Mouse (Mus musculus): Measurements from ENCODE around the gene Homer1. TPM values are rescaled to one million over a fixed set of nuclear protein-coding genes. Genes with fewer than 3 reads are reported as not detected.

Homer1 gene
- polyA plus RNA-seq, 1 experiment from 2014 or later = 11.9 TPM

DNA sequence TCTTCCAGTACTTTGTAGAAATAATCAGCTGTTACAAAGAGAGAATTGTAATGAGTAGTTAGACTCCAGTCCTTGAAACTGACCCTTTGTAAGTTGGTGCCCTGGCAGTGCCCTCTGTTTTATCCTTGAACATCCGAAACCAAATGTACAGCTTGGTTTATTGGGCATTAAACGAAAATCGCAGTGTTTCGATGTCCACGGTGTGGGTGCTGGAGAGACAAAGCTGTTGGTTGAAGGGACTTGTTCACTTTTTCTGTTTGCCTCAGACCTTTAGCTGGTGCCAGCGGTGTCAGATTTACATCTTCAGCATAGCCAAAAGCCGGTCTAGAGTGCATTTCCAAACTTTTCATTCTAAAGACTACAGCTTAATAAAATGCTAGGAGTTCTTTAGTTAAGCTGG lies 6.2 kb downstream of the Homer1 start:
- Histone ChIP-seq H3K27ac (no peak overlapping the region), H3K4me1 (replicated peaks) (peaks cover 32% of the 10 kb centered on the region), H3K4me3 (replicated peaks) (peak overlapping the region; percentile 88), H3K27me3 (no peaks in the 10 kb centered on the region), H3K9ac (replicated peaks) (no peak overlapping the region), H3K9me3 (no peaks in the 10 kb centered on the region), H3K4me2 (peak overlapping the region; percentile 70), H3K36me3 (no peaks in the 10 kb centered on the region)
- no peak for ATAC-seq (ENCODE audit: insufficient number of reproducible peaks, insufficient read depth, low FRiP score, low TSS enrichment, low read depth)
- 16% methylated on average over 7 of the region's 7 CpGs for WGBS

DNA sequence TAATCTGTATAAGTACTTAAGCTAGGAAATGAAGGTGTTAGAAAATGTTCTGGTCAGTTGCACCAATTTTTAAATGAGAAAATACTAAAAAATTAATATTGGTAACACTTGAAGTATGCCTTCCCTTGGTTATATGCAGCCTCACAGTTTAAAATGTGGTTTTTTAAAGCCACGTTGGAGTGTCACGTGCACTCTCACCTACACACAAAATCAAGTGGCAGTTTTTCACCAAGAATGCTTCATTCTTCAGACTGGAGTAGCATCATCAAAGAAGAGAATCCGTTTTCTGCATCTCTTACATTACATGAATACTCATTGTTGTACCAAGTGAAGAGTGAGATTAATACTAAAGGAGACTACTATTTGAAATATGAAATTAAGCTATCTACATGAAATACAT lies 7.1 kb downstream of the Homer1 start:
- Histone ChIP-seq H3K27ac (no peak overlapping the region), H3K9ac (replicated peaks) (no peak overlapping the region), H3K4me2 (peak overlapping the region; percentile 70), H3K9me3 (no peaks in the 10 kb centered on the region), H3K4me3 (replicated peaks) (no peak overlapping the region), H3K27me3 (no peaks in the 10 kb centered on the region), H3K4me1 (replicated peaks) (peaks cover 32% of the 10 kb centered on the region), H3K36me3 (no peaks in the 10 kb centered on the region)
- ATAC-seq (ENCODE audit: insufficient number of reproducible peaks, insufficient read depth, low FRiP score, low TSS enrichment, low read depth) = no peak
- WGBS = 67% methylated on average over 3 of the region's 3 CpGs

DNA sequence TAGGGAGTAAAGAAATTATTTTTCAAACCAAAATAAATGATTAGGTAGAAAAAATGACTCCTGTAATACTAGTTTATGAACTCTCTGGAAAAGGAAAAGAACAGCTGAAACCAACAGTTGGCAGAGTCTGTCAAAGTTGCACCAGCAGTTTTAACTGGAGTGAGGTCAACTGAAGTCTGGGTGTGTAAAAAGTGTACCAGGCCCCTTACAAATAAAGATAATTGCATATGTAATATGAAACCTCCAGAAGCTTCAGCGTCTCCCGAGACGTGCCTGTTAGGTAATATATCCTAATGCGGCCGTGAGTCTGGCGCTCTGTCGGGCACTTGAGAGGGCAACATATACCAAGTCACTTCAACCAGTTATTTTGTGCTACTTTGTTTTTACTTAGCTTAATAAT lies 8.3 kb downstream of the Homer1 start:
- no peak for ATAC-seq (ENCODE audit: insufficient number of reproducible peaks, insufficient read depth, low FRiP score, low TSS enrichment, low read depth)
- no peaks in the 10 kb centered on the region for H3K36me3 ChIP-seq
- no peak overlapping the region for H3K27ac ChIP-seq
- peaks cover 32% of the 10 kb centered on the region for H3K4me1 ChIP-seq (replicated peaks)
- peak overlapping the region; percentile 35 for H3K4me2 ChIP-seq
- no peak overlapping the region for H3K4me3 ChIP-seq (replicated peaks)
- H3K9me3 ChIP-seq = no peaks in the 10 kb centered on the region
- no peaks in the 10 kb centered on the region for H3K27me3 ChIP-seq
- WGBS = 5% methylated on average over 7 of the region's 7 CpGs
- no peak overlapping the region for H3K9ac ChIP-seq (replicated peaks)

DNA sequence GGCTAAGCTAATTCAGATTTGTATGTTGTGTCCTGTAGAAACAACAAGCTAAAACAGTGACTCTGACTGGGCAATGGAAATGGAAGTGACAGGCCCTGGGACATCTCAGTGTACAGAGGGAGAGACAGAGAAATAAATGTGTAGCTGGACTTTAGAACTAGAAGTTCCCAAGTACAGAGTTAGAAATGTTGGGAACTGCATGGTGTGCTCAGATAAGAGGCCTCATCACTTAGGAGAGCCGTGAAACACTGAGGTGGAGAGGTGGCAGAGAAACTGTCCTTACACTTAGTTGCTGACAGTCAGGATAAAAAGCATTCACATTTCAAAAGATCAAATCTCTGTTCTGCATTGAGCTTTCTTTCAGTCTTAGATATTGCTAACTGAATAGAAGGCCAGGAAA lies 9.9 kb downstream of the Homer1 start:
- H3K4me3 ChIP-seq (replicated peaks) = no peak overlapping the region
- ATAC-seq (ENCODE audit: insufficient number of reproducible peaks, insufficient read depth, low FRiP score, low TSS enrichment, low read depth) = no peak

DNA sequence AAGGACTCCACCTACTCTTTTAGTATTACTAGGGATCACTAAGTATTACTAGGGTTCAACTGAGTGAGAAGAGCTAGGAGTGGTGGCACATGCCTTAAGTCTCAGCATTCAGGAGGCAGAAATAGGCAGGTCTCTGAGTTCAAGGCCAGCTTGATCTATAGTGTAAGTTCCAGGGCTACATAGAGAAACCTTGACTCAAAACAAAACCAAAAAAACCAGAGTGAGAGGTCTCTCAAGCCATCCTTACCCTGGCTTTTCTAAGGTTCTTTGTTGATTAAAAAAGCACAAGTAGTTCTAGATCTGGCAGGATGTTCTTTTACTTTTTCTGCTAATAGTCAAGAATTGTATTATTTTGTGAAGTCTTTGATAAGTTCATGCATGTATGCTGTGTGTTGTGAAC lies 13.1 kb downstream of the Homer1 start:
- no peak for ATAC-seq (ENCODE audit: insufficient number of reproducible peaks, insufficient read depth, low FRiP score, low TSS enrichment, low read depth)
- peaks cover 16% of the 10 kb centered on the region for H3K4me1 ChIP-seq (replicated peaks)
- H3K27me3 ChIP-seq = no peaks in the 10 kb centered on the region
- no peaks in the 10 kb centered on the region for H3K36me3 ChIP-seq
- H3K9me3 ChIP-seq = no peaks in the 10 kb centered on the region
- no peak overlapping the region for H3K4me2 ChIP-seq
- H3K27ac ChIP-seq = no peak overlapping the region
- H3K4me3 ChIP-seq (replicated peaks) = no peak overlapping the region
- H3K9ac ChIP-seq (replicated peaks) = no peak overlapping the region

More for the DNA sequence above, 9.9 kb downstream of the Homer1 start:
- H3K27me3 ChIP-seq = no peaks in the 10 kb centered on the region
- WGBS = 43% methylated on average over 1 of the region's 1 CpGs
- H3K4me2 ChIP-seq = no peak overlapping the region
- no peak overlapping the region for H3K27ac ChIP-seq
- H3K9me3 ChIP-seq = no peaks in the 10 kb centered on the region
- no peak overlapping the region for H3K9ac ChIP-seq (replicated peaks)
- H3K36me3 ChIP-seq = no peaks in the 10 kb centered on the region
- peaks cover 32% of the 10 kb centered on the region for H3K4me1 ChIP-seq (replicated peaks)

DNA sequence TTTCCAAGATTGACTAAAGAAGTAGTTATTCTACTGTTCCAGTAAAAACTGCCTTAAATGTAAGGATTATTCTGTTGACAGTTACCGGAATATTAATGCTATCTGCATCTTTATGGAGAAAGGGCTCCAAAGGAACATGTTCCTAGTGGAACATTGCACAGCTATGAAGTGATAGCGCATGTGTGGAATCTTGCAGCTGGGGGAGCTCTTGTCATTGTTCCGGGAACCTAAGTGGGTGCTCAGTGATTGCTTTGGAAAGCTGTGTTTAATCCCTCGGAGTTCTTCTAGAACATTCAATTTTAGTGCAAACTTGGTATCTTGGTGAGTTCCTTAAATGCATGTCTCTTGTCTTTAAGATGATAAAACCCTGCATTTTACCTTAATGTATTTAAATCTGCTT lies 14.9 kb downstream of the Homer1 start:
- Histone ChIP-seq H3K4me3 (replicated peaks) (no peak overlapping the region), H3K36me3 (no peaks in the 10 kb centered on the region), H3K9ac (replicated peaks) (no peak overlapping the region), H3K9me3 (no peaks in the 10 kb centered on the region), H3K27me3 (no peaks in the 10 kb centered on the region), H3K4me1 (replicated peaks) (0 out of 2 replicates have a peak, but pooled peaks cover under 1% of the 10 kb centered on the region), H3K4me2 (no peak overlapping the region), H3K27ac (no peak overlapping the region)
- 88% methylated on average over 4 of the region's 4 CpGs for WGBS
- no peak for ATAC-seq (ENCODE audit: insufficient number of reproducible peaks, insufficient read depth, low FRiP score, low TSS enrichment, low read depth)

DNA sequence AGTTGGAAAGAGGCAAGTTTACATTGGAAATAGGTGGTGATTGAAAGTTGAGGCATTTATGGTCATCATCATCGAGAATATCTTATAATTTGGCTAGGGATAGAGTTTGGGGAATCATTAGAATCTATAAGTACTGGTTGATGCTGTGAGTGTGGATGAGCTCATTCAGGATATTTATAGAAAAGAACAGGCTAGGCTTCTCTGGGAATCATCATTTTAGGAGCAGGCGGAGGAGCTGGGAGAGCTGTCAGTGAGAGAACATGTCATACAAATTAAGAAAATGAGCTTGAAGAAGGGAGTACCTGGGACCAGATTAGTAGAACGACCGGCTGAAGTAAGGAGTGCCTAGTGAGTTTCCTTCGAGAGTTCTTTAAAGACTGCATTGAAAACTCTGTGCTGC lies 20.7 kb downstream of the Homer1 start:
- WGBS = 89% methylated on average over 5 of the region's 5 CpGs
- Histone ChIP-seq H3K4me3 (replicated peaks) (no peak overlapping the region), H3K4me2 (no peak overlapping the region), H3K9ac (replicated peaks) (no peak overlapping the region), H3K36me3 (no peaks in the 10 kb centered on the region), H3K27me3 (no peaks in the 10 kb centered on the region), H3K4me1 (replicated peaks) (no peaks in the 10 kb centered on the region), H3K27ac (no peak overlapping the region), H3K9me3 (no peaks in the 10 kb centered on the region)
- no peak for ATAC-seq (ENCODE audit: insufficient number of reproducible peaks, insufficient read depth, low FRiP score, low TSS enrichment, low read depth)

DNA sequence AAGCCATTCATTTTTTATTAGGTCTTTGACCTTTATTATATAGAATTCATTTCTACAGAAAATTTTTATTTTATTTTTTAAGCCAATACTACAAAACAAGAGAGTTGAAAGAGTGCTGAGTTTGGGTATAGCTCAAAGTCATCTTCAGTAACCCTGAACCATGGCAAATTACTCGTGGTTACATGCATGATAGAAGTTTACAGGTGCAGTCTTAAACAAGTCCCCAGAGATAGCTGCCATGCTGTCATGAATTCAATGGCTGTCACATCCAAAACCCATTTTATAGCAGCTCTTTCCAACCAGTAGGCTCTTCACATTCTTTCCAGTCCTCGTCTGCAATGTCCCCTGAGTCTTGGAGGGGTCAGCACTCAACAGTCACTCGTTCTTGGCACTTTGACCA lies 26.9 kb downstream of the Homer1 start:
- Histone ChIP-seq H3K4me3 (replicated peaks) (no peak overlapping the region), H3K9ac (replicated peaks) (no peak overlapping the region), H3K4me2 (no peak overlapping the region), H3K27ac (no peak overlapping the region), H3K27me3 (no peaks in the 10 kb centered on the region), H3K9me3 (no peaks in the 10 kb centered on the region), H3K4me1 (replicated peaks) (no peaks in the 10 kb centered on the region), H3K36me3 (no peaks in the 10 kb centered on the region)
- no peak for ATAC-seq (ENCODE audit: insufficient number of reproducible peaks, insufficient read depth, low FRiP score, low TSS enrichment, low read depth)
- WGBS = 79% methylated on average over 3 of the region's 3 CpGs

DNA sequence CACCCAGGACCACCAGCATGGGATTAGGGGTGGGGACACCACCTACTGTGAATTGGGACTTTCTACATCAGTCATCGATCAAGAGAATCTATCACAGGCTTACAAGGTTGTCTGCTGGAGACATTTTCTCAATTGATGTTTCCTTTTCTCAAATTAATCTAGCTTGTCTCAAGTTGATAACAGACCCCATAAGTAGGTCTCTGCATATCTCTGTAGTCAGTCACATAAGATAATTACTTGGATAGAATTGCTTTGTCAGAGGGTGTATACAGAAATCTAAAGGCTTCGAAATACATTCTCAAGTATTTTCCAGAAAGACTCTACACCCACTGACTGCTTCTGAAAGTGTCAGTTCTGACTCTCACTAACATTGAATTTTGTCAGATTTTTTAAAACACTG lies 32.3 kb downstream of the Homer1 start:
- Histone ChIP-seq H3K9ac (replicated peaks) (no peak overlapping the region), H3K4me1 (replicated peaks) (no peaks in the 10 kb centered on the region), H3K4me2 (no peak overlapping the region), H3K27me3 (no peaks in the 10 kb centered on the region), H3K27ac (no peak overlapping the region), H3K4me3 (replicated peaks) (no peak overlapping the region), H3K9me3 (no peaks in the 10 kb centered on the region), H3K36me3 (no peaks in the 10 kb centered on the region)
- WGBS = 89% methylated on average over 2 of the region's 2 CpGs
- ATAC-seq (ENCODE audit: insufficient number of reproducible peaks, insufficient read depth, low FRiP score, low TSS enrichment, low read depth) = no peak

DNA sequence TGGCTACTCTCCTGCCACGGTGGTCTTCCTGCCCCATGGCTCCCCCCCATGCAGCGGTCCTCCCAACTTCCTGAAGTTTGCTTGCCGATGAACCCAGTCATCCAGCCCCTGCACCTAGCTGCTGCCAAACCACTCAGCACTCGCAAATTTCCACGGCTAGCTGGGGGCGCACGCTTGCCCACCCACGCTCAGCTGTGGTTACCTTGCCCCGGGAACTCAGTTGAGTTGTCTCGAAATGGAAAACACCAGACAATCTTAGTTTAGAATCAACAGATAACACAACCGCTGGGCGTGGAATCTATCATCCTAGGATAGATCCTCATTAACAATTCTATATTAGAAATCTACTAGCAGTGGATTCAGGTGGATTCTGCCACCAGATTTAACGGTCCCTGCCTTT lies 33.1 kb downstream of the Homer1 start:
- H3K9me3 ChIP-seq = no peaks in the 10 kb centered on the region
- no peak for ATAC-seq (ENCODE audit: insufficient number of reproducible peaks, insufficient read depth, low FRiP score, low TSS enrichment, low read depth)
- no peak overlapping the region for H3K27ac ChIP-seq
- H3K36me3 ChIP-seq = no peaks in the 10 kb centered on the region
- no peak overlapping the region for H3K4me3 ChIP-seq (replicated peaks)
- H3K9ac ChIP-seq (replicated peaks) = no peak overlapping the region
- H3K4me1 ChIP-seq (replicated peaks) = no peaks in the 10 kb centered on the region
- WGBS = 93% methylated on average over 13 of the region's 13 CpGs
- no peaks in the 10 kb centered on the region for H3K27me3 ChIP-seq
- H3K4me2 ChIP-seq = no peak overlapping the region

DNA sequence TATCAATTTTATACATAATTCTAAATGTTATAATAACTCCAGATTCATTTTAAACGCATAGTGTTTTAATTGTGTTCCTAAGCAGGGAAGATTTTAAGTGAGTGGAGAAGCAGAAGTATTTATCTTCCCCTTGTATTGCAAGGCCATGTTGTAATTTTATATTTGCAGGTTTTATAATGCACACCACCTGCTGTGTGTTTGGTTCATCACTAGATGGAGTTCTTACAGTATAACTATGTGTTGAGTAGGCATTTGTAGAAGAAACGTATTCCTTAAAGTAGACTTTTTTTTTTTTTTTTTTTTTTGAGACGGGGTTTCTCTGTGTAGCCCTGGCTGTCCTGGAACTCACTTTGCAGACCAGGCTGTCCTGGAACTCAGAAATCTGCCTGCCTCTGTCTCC lies 35.9 kb downstream of the Homer1 start:
- no peaks in the 10 kb centered on the region for H3K27me3 ChIP-seq
- no peak overlapping the region for H3K9ac ChIP-seq (replicated peaks)
- H3K4me3 ChIP-seq (replicated peaks) = no peak overlapping the region
- no peak overlapping the region for H3K27ac ChIP-seq
- 79% methylated on average over 3 of the region's 3 CpGs for WGBS
- H3K36me3 ChIP-seq = no peaks in the 10 kb centered on the region
- H3K4me2 ChIP-seq = no peak overlapping the region
- ATAC-seq (ENCODE audit: insufficient number of reproducible peaks, insufficient read depth, low FRiP score, low TSS enrichment, low read depth) = no peak
- H3K9me3 ChIP-seq = no peaks in the 10 kb centered on the region
- H3K4me1 ChIP-seq (replicated peaks) = peaks cover 11% of the 10 kb centered on the region

DNA sequence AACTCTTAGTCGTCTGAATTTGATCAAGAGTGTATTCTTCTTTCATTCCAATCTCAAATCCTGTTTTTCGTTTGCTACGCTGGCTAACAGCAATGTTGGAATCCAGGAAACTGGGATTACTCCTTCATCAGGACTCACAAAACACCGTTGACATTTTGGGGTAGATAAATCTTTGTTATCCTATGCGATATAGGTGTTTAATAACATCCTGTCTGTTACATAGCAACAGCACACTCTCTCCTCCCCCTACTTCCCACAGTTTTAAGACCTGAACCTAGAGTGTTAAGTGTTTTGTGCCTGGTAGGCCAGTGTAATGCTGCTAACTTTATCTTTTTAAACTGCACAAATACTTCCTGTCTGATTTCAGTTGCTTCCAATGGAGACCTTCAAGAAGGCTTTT lies 39.0 kb downstream of the Homer1 start:
- Histone ChIP-seq H3K9ac (replicated peaks) (no peak overlapping the region), H3K36me3 (0 out of 2 replicates have a peak, but pooled peaks cover 6% of the 10 kb centered on the region), H3K9me3 (no peaks in the 10 kb centered on the region), H3K4me2 (peak overlapping the region; percentile 8; the same call in 1 of the 2 replicates), H3K27me3 (no peaks in the 10 kb centered on the region), H3K27ac (no peak overlapping the region; the same call in 1 of the 2 replicates), H3K4me3 (replicated peaks) (no peak overlapping the region), H3K4me1 (replicated peaks) (peaks cover 11% of the 10 kb centered on the region)
- WGBS = 19% methylated on average over 5 of the region's 5 CpGs
- ATAC-seq (ENCODE audit: insufficient number of reproducible peaks, insufficient read depth, low FRiP score, low TSS enrichment, low read depth) = no peak

Measured in limb, embryonic 12.5 days (tissue).